Mouse (Mus musculus) heart, embryonic 14.5 days (tissue): ENCODE measurements around the gene Unc13d. TPM values are rescaled to one million over a fixed set of nuclear protein-coding genes. Genes with fewer than 3 reads are reported as not detected.

Experiments used
- ATAC-seq: fragments of 200-750 bp; cut with Nextera tagmentation; 2 replicates; pipeline ENCODE4 v1.8.0; 2017; ENCODE audit warnings: low read depth, moderate TSS enrichment; ENCODE audit not compliant: insufficient number of reproducible peaks, insufficient read depth, low FRiP score
- H3K27ac ChIP-seq, 2 experiments: fragments of 200-500 bp in 1 of 2; fragments of 300-500 bp in 1 of 2; sonication (generic) in 1 of 2; replicated peaks in 1 of 2; 2 replicates each; pipeline ENCODE4 v1.5.1; 2012 to 2014; ENCODE audit warnings: low read depth in 2 of 2, low read length in 2 of 2, control low read depth in 1 of 2, mild to moderate bottlenecking in 1 of 2, mixed read lengths in 1 of 2; ENCODE audit not compliant: control insufficient read depth in 1 of 2, insufficient read depth in 1 of 2
- H3K27me3 ChIP-seq: fragments of 300-500 bp; sonication (generic); 2 replicates; pipeline ENCODE4 v1.6.1; 2014; ENCODE audit warnings: mild to moderate bottlenecking, low read length, control low read depth; ENCODE audit not compliant: control insufficient read depth, insufficient read depth
- H3K36me3 ChIP-seq: fragments of 300-500 bp; sonication (generic); 2 replicates; pipeline ENCODE4 v1.6.1; 2014; ENCODE audit warnings: mild to moderate bottlenecking, control low read depth, low read length, mixed read lengths; ENCODE audit not compliant: control insufficient read depth, insufficient read depth
- H3K4me1 ChIP-seq, 2 experiments: fragments of 200-500 bp in 1 of 2; fragments of 300-500 bp in 1 of 2; sonication (generic) in 1 of 2; 2 replicates each; pipeline ENCODE4 v1.6.1; 2012 to 2014; ENCODE audit warnings: low read length in 2 of 2, control low read depth in 1 of 2, mixed read lengths in 1 of 2; ENCODE audit not compliant: control insufficient read depth in 2 of 2, insufficient read depth in 2 of 2
- H3K4me2 ChIP-seq: fragments of 300-500 bp; sonication (generic); 2 replicates; pipeline ENCODE4 v1.6.1; 2014; ENCODE audit warnings: mild to moderate bottlenecking, low read length
- H3K4me3 ChIP-seq, 2 experiments: fragments of 200-500 bp in 1 of 2; fragments of 300-500 bp in 1 of 2; sonication (generic) in 1 of 2; 2 replicates each; pipeline ENCODE4 v1.5.1; 2012 to 2014; ENCODE audit warnings: low read length in 2 of 2, mild to moderate bottlenecking in 2 of 2, control low read depth in 1 of 2, low read depth in 1 of 2, moderate library complexity in 1 of 2; ENCODE audit not compliant: control insufficient read depth in 1 of 2, insufficient read depth in 1 of 2
- H3K9ac ChIP-seq: fragments of 300-500 bp; sonication (generic); 2 replicates; pipeline ENCODE4 v1.6.1; 2014; ENCODE audit warnings: mild to moderate bottlenecking, low read length
- H3K9me3 ChIP-seq: fragments of 300-500 bp; sonication (generic); 2 replicates; pipeline ENCODE4 v1.6.1; 2016; ENCODE audit warnings: low read length, control low read depth; ENCODE audit not compliant: control insufficient read depth
- WGBS: fragments of 180-500 bp; shearing (Covaris S2); extraction: QIAGEN DNeasy Blood & Tissue Kit; methylation state at CpG from one replicate; pipeline ENCODE4 v1.1.7; 2014; 5-methylcytosine and 5-hydroxymethylcytosine counted together
- polyA plus RNA-seq: library from polyadenylated mRNA; unstranded; fragments of >200 nt; fragmentation: Nextera tagmentation; extraction: Ambion mirVana; gene quantifications from 2 replicates; pipeline ENCODE4 v1.2.1, GENCODE M21; 2014

Gene Unc13d
- polyA plus RNA-seq, 1 experiment from 2014 or later: 0.69 TPM

DNA sequence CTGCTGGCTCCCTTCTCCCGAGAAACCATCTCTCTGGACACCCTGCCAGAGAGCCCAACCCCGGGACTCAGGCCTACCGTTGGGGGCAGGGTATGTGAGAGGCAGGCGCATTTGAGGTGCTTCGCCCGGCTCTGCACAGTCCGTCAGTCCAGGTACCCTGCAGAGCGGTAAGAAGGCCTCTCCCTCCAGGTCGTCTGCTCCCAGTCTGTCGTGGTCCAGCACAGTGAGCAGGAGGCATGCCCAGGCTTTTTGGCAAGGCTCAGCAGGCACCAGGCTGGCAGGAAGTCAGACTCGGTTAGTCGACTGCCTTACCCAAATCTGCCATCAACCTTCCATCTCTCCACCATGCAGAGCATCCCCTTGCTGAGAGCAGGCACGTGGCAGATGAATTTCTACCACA, 14.2 kb downstream of the Unc13d start:
- no peak overlapping the region for H3K9ac ChIP-seq
- no peaks in the 10 kb centered on the region for H3K27me3 ChIP-seq
- no peak overlapping the region for H3K4me3 ChIP-seq
- no peak for ATAC-seq
- WGBS: 55% methylated on average over 13 of the region's 13 CpGs
- no peaks in the 10 kb centered on the region; a peak in 1 of 4 replicates for H3K4me1 ChIP-seq
- H3K36me3 ChIP-seq: peaks cover 41% of the 10 kb centered on the region
- no peak overlapping the region for H3K4me2 ChIP-seq
- H3K9me3 ChIP-seq: no peaks in the 10 kb centered on the region
- H3K27ac ChIP-seq: no peak overlapping the region

DNA sequence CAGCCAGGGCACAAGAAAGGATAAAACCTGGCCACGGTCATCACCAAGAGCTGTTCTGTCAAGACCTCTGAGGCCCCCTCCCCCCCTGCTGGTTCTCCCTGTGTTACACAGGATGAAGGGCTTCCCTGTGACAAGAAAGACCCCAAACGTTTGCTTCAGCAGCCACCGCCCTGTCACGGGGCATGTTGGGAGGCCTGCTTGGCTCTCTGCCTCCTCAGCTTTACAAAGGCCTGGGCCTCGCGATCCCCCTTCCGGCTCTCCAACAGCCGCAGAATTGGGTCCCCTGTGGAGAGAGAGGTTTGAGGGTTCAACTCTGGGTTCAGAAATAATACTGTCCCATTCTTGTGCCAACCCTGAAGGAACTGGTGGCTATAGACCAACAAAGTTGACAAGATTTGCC, 15.2 kb downstream of the Unc13d start:
- peaks cover 51% of the 10 kb centered on the region for H3K36me3 ChIP-seq
- no peak overlapping the region for H3K4me3 ChIP-seq
- ATAC-seq: no peak
- WGBS: 69% methylated on average over 8 of the region's 8 CpGs
- no peak overlapping the region for H3K27ac ChIP-seq
- H3K4me2 ChIP-seq: no peak overlapping the region
- no peak overlapping the region for H3K9ac ChIP-seq
- H3K27me3 ChIP-seq: no peaks in the 10 kb centered on the region
- H3K4me1 ChIP-seq: peaks cover 3 to 5% of the 10 kb centered on the region in 2 experiments; a peak in 3 of 4 replicates
- H3K9me3 ChIP-seq: no peaks in the 10 kb centered on the region

DNA sequence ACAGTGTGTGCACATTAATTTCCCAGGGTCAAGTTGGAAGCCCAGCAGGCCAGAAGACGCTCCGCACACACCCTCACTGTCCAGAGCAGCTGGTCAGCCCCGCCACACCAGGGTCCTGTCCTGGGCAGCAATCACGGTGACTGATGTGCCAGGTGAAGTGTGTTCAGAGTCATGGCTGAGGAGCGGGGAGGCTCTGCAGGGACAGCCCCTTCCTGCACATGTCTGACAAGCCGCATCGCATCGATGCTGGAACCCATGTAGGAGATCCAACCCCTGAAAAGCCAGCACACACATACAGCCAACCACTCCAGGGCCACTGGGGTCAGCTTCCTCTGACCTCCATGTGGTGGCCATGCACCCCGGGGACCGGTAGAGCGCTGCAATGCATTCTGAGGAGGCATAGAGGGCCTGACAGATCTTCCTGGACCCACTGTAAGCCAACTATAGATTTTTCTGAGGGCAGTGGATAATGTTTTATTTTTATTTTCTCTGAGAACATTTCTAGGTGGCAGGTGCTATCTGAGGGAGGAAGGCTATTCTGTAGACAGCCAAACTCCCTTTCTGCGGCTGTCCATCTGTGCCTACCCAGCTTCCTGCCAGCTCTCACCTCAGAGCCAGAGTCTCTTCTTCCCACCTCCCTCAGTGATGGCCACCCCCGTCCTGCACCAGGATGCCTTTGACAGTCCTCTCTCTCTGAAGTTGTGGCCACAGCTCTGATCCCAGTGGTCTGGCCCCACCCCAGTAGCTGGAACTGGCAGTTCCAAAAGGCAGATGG, 15.9 kb downstream of the Unc13d start:
- no peak overlapping the region for H3K9ac ChIP-seq
- peaks cover 10 to 12% of the 10 kb centered on the region in 2 experiments for H3K4me1 ChIP-seq
- H3K27me3 ChIP-seq: no peaks in the 10 kb centered on the region
- H3K4me2 ChIP-seq: no peak overlapping the region
- no peak overlapping the region for H3K4me3 ChIP-seq
- no peak overlapping the region for H3K27ac ChIP-seq
- ATAC-seq: no peak
- peaks cover 58% of the 10 kb centered on the region for H3K36me3 ChIP-seq
- H3K9me3 ChIP-seq: no peaks in the 10 kb centered on the region
- WGBS: 89% methylated on average over 13 of the region's 13 CpGs

DNA sequence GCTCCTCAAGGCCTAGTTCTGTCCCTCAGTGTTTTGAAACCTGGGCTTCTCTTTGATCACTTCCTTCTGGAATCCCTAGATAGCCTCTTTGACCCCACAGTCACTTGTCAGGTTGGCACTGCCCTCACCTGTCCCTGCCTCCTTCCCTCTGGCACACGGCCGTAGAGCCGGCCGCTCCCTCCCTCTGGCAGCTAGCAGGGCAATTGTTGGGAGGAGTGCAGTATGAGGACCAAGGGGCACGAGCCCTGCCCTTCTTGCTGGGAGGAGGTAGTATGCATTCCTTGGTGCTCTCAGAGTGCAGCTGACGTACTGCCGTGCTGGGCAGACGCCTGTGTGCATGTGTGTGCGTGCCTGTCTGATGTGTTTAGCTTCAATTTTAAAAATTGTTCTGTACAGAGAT, 17.2 kb downstream of the Unc13d start:
- no peak overlapping the region for H3K9ac ChIP-seq
- no peaks in the 10 kb centered on the region for H3K9me3 ChIP-seq
- no peak overlapping the region for H3K4me2 ChIP-seq
- H3K4me3 ChIP-seq: no peak overlapping the region
- no peaks in the 10 kb centered on the region for H3K27me3 ChIP-seq
- H3K36me3 ChIP-seq: peaks cover 70% of the 10 kb centered on the region
- peaks cover 13 to 16% of the 10 kb centered on the region in 2 experiments for H3K4me1 ChIP-seq
- no peak overlapping the region for H3K27ac ChIP-seq
- no peak for ATAC-seq
- WGBS: 83% methylated on average over 9 of the region's 9 CpGs

DNA sequence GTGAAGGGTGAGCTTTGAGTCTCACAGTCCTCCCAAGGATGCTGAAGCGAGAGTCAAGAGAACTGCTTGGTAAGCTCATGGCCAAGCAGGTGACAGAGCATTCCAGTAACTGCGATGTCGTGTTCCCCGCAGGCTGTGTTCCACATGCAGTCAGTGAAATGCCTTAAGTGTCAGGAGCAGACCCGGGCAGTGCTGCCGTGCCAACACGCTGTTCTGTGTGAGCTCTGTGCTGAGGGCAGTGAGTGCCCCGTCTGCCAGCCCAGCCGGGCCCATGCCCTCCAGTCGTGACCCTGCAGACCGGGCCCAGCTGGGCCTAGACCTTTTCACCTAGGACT, 18.1 kb downstream of the Unc13d start:
- H3K36me3 ChIP-seq: peaks cover 80% of the 10 kb centered on the region
- no peaks in the 10 kb centered on the region for H3K9me3 ChIP-seq
- no peak overlapping the region for H3K27ac ChIP-seq
- H3K4me3 ChIP-seq: no peak overlapping the region
- H3K9ac ChIP-seq: no peak overlapping the region
- 94% methylated on average over 11 of the region's 11 CpGs for WGBS
- H3K4me1 ChIP-seq: peaks cover 13 to 16% of the 10 kb centered on the region in 2 experiments
- H3K4me2 ChIP-seq: no peak overlapping the region
- no peaks in the 10 kb centered on the region for H3K27me3 ChIP-seq
- no peak for ATAC-seq

DNA sequence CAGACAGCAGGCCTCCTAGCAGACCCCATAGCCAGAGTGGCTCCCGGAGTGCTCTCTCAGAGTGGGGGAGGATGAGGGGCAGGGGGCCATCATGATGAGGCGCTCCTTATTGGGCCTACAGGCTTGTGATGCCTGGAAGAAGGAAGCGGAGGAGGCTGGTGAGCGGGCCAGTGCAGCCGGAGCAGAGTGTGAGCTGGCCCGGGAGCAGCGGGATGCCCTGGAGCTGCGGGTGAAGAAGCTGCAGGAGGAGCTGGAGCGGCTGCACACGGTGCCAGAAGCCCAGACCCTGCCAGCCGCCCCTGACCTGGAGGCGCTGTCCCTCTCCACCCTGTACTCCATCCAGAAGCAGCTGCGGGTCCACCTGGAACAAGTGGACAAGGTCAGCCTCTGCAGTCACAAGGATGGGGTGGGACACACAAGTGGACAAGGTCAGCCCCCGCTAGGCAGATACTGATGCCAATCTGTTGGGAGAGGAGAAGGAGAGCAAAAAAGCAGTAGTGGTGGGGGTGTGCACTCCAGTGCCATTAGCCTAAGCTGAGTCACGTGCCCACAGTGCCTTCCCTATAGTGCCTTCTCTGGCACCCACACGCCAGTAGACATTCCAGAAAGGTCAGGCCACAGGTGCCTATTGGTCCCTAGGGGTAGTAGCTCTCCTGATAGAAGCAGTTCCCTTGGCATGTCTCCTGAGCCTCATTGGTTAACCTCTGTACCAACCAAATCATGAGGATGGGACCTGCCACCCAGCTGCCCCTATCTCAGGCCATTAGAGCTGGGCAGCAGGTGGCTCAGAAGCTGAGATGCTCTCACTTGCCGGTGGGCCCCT, 18.7 kb downstream of the Unc13d start:
- no peaks in the 10 kb centered on the region for H3K27me3 ChIP-seq
- H3K4me3 ChIP-seq: no peak overlapping the region
- no peak for ATAC-seq
- H3K4me1 ChIP-seq: peaks cover 13 to 16% of the 10 kb centered on the region in 2 experiments
- 86% methylated on average over 17 of the region's 17 CpGs for WGBS
- peaks cover 86% of the 10 kb centered on the region for H3K36me3 ChIP-seq
- no peak overlapping the region for H3K27ac ChIP-seq
- H3K9ac ChIP-seq: no peak overlapping the region
- no peak overlapping the region for H3K4me2 ChIP-seq
- no peaks in the 10 kb centered on the region for H3K9me3 ChIP-seq

DNA sequence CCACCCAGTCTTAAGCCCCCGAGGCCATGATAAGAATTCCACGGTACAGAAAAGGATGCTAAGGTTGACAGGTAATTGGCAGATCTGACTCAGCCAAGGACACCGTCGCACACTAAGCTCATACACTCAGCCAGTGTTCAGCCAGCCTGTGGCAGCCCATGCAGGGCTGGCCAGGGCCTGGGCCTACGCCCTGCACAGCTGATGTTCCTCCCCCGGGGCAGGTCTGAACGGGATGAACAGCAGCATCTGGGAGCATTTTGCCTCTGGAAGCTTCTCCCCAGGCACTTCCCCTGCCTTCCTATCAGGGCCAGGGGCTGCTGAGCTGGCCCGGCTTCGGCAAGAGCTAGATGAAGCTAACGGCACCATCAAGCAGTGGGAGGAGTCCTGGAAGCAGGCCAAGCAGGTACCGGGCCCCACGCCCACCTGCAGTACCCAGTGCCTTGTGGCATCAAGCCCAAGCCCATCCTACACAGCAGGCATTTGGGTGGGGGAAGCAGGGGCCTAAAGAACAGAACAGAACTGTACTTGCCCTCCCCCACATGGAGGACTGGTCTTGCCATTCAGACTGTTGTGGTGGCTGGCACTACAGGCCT, 19.6 kb downstream of the Unc13d start:
- H3K9ac ChIP-seq: no peak overlapping the region
- H3K9me3 ChIP-seq: no peaks in the 10 kb centered on the region
- peaks cover 13 to 16% of the 10 kb centered on the region in 2 experiments for H3K4me1 ChIP-seq
- H3K36me3 ChIP-seq: peaks cover 95% of the 10 kb centered on the region
- 70% methylated on average over 12 of the region's 12 CpGs for WGBS
- ATAC-seq: no peak
- H3K27me3 ChIP-seq: no peaks in the 10 kb centered on the region
- no peak overlapping the region for H3K4me3 ChIP-seq
- no peak overlapping the region for H3K4me2 ChIP-seq
- H3K27ac ChIP-seq: no peak overlapping the region
